Mouse (Mus musculus) embryonic facial prominence, embryonic 11.5 days (tissue): ENCODE data around the gene Eloa. TPM values are rescaled to one million over a fixed set of nuclear protein-coding genes. Genes with fewer than 3 reads are reported as not detected.

Source experiments
- ATAC-seq: fragments of 200-750 bp; cut with Nextera tagmentation; replicated peaks from 2 replicates; pipeline ENCODE4 v1.8.0; 2017; ENCODE audit warnings: low read depth; ENCODE audit not compliant: insufficient number of reproducible peaks, low FRiP score, low TSS enrichment
- DNase-seq: peaks from one replicate; pipeline ENCODE4 v3.0.0-alpha.2; 2015; ENCODE audit warnings: low spot score
- H3K27ac ChIP-seq: fragments of 300-500 bp; sonication (generic); replicated peaks from 2 replicates; pipeline ENCODE4 v1.5.1; 2014; ENCODE audit warnings: mild to moderate bottlenecking, low read depth, low read length, control low read depth
- H3K27me3 ChIP-seq: fragments of 300-500 bp; sonication (generic); 2 replicates; pipeline ENCODE4 v1.6.1; 2014; ENCODE audit warnings: mild to moderate bottlenecking, low read length, moderate library complexity, mixed read lengths; ENCODE audit not compliant: control insufficient read depth, insufficient read depth
- H3K36me3 ChIP-seq: fragments of 300-500 bp; sonication (generic); replicated peaks from 2 replicates; pipeline ENCODE4 v1.6.1; 2014; ENCODE audit warnings: low read depth, mild to moderate bottlenecking, low read length, moderate library complexity, mixed read lengths; ENCODE audit not compliant: control insufficient read depth, insufficient read depth
- H3K4me1 ChIP-seq: fragments of 300-500 bp; sonication (generic); 2 replicates; pipeline ENCODE4 v1.6.1; 2014; ENCODE audit warnings: low read length, mixed read lengths; ENCODE audit not compliant: control insufficient read depth, insufficient read depth
- H3K4me2 ChIP-seq: fragments of 300-500 bp; sonication (generic); 2 replicates; pipeline ENCODE4 v1.6.1; 2014; ENCODE audit warnings: low read depth, mild to moderate bottlenecking, control low read depth, low read length, moderate library complexity
- H3K4me3 ChIP-seq: fragments of 300-500 bp; sonication (generic); 2 replicates; pipeline ENCODE4 v1.5.1; 2014; ENCODE audit warnings: low read depth, low read length, control low read depth
- H3K9ac ChIP-seq: fragments of 300-500 bp; sonication (generic); replicated peaks from 2 replicates; pipeline ENCODE4 v1.6.1; 2014; ENCODE audit warnings: mild to moderate bottlenecking, control low read depth, low read length
- H3K9me3 ChIP-seq: fragments of 300-500 bp; sonication (generic); replicated peaks from 2 replicates; pipeline ENCODE4 v1.6.1; 2016; ENCODE audit warnings: mild to moderate bottlenecking, low read length, inconsistent platforms, mixed read lengths; ENCODE audit not compliant: control insufficient read depth
- WGBS: fragments of 180-500 bp; shearing (Covaris S2); extraction: QIAGEN DNeasy Blood & Tissue Kit; methylation state at CpG from one replicate; pipeline ENCODE4 v1.1.7; 2014; 5-methylcytosine and 5-hydroxymethylcytosine counted together
- polyA plus RNA-seq: library from polyadenylated mRNA; unstranded; fragments of >200 nt; fragmentation: Nextera tagmentation; extraction: Ambion mirVana; gene quantifications from 2 replicates; pipeline ENCODE4 v1.2.1, GENCODE M21; 2014

The Eloa gene
- polyA plus RNA-seq, 1 experiment from 2014 or later = 51.0 TPM

DNA sequence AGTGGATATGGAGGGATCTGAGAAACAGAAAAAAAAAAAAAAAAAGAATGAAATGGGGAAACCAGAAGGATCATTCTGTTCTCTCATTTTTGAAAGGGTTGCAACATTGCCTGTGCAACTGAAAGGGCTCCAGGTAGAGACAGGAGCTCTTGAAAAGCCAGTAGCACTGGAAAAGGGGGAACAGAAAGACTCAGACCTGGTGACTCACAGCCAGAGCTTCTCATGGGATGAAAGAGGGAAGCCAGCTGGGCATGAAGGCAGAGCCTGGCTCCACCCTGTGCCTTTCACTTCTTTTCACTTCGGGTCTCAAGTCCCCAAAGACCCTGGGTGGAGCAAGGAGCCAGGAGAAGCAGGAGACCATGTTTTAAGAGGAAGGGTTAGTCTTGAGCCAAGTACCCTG, 34.5 kb upstream of the Eloa start:
- WGBS = 53% methylated on average over 1 of the region's 1 CpGs
- no peak overlapping the region for H3K27ac ChIP-seq

DNA sequence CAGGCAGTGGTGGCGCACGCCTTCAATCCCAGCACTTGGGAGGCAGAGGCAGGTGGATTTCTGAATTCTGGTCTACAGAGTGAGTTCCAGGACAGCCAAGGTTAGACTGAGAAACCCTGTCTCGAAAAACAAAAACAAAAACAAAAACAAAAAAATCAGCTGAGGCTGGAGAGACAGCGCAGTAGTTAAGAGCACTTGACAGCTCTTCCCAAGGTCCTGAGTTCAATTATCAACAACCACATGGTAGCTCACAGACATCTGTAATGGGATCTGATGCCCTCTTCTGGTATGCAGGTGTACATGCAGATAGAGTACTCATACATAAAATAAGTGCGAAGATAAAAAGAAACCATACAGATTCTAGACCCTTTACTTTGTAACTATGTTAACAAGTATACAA, 32.3 kb upstream of the Eloa start:
- Histone ChIP-seq H3K4me1 (peaks cover 6% of the 10 kb centered on the region), H3K27me3 (no peaks in the 10 kb centered on the region), H3K27ac (no peak overlapping the region), H3K4me3 (no peak overlapping the region), H3K36me3 (peaks cover 13% of the 10 kb centered on the region), H3K9me3 (no peaks in the 10 kb centered on the region), H3K9ac (no peak overlapping the region), H3K4me2 (no peak overlapping the region)
- 75% methylated on average over 5 of the region's 5 CpGs for WGBS
- peak; percentile 9; the same call in 1 of the 2 replicates for ATAC-seq
- no peak for DNase-seq

More for the DNA sequence above, 34.5 kb upstream of the Eloa start:
- Histone ChIP-seq H3K9ac (no peak overlapping the region), H3K36me3 (no peaks in the 10 kb centered on the region; the same call in 1 of the 2 replicates), H3K4me2 (no peak overlapping the region), H3K4me1 (peaks cover 6% of the 10 kb centered on the region), H3K4me3 (no peak overlapping the region), H3K9me3 (no peaks in the 10 kb centered on the region), H3K27me3 (no peaks in the 10 kb centered on the region)
- ATAC-seq (no peak), DNase-seq (no peak)

DNA sequence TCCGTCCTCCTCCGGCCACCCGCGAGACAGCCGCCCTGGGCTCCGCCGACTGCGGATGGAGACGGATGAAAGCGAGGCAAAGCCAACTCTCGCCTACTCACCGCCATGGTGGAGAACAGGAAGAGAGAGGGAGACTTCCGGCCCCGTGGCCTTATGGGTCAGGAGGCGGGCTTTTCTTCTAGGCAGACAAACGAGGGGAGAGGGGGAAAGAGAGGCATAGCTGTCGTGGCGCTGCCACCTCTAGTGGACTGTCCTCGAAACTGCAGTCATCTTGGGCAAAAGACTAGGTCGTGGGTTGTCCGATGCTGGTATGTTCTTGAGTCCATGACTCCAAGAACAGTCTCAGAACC, 31.7 kb upstream of the Eloa start, which contains the start of gene Rpl11:
Gene Rpl11, minus strand, starts transcription at position 182 of the 350 bp plus-strand sequence.
- H3K27me3 ChIP-seq = no peaks in the 10 kb centered on the region
- DNase-seq = peak; percentile 97
- H3K4me1 ChIP-seq = peaks cover 6% of the 10 kb centered on the region
- H3K9ac ChIP-seq = peak within 1 kb of the TSS; percentile 99
- under 1% methylated on average over 21 of the region's 21 CpGs for WGBS
- peak within 1 kb of the TSS; percentile 100 for H3K4me3 ChIP-seq
- peak; percentile 96 for ATAC-seq
- H3K27ac ChIP-seq = peak within 1 kb of the TSS; percentile 88
- peak within 1 kb of the TSS; percentile 87 for H3K4me2 ChIP-seq
- H3K36me3 ChIP-seq = peaks cover 14% of the 10 kb centered on the region
- no peaks in the 10 kb centered on the region for H3K9me3 ChIP-seq

DNA sequence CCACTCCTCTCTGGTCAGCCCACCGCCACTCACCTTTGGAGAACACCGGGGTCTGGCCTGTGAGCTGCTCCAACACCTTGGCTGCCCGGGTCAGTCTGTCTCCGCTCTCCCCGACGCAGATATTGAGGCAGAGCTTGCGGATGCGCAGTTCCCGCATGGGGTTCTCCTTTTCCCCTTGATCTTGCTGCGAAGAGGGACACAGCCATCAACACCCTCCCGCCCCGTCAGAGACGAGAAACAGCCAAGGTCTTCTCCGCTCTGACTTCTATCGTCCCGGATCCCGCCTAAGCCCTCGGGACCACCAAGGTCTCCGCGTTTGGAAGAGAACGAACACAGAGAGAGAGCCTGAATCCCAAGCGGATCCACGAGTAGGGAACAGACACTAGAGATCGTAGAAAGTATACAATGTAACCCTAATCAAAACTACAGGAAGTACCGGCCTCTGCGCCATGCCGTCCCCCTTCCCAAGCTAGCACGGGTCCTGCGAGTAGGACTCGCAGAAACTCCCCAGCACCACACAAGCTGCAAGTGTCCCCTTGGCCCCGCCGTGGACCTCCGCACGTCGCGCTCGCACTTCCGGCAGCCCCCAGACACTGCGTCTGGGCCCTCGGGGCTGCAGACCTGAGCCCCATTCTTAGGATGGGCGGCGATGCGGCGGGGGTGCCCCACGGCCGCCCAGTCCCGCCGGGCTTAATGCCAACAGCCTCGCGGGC, 31.1 kb upstream of the Eloa start:
- Histone ChIP-seq H3K27me3 (no peaks in the 10 kb centered on the region), H3K4me3 (peak overlapping the region; percentile 100), H3K4me1 (peaks cover 6% of the 10 kb centered on the region), H3K36me3 (peaks cover 14% of the 10 kb centered on the region), H3K9me3 (no peaks in the 10 kb centered on the region), H3K27ac (peak overlapping the region; percentile 88), H3K4me2 (peak overlapping the region; percentile 87), H3K9ac (peak overlapping the region; percentile 99)
- ATAC-seq = peak; percentile 76
- DNase-seq = peak; percentile 64
- WGBS = under 1% methylated on average over 50 of the region's 50 CpGs

DNA sequence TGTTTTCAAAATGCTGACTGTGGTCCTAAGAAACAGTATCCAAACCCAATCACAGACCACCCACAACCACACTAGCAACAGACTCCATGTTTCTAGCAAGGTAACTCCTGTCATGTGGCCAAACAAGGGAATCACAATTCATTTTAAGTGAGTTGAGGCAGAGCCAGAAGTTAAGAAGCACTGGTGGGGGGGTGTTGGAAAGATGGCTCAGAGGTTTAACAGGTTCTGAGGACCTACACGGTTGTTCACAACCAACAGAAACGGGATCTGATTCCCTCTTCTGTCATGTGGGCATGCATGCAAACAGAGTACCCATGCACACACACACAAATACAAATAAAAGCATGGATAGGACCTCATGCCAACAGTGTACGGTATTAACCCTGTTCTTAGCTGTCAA, 30.5 kb upstream of the Eloa start:
- peak overlapping the region; percentile 99 for H3K9ac ChIP-seq
- peak overlapping the region; percentile 87 for H3K4me2 ChIP-seq
- peak; percentile 18 for DNase-seq
- no peaks in the 10 kb centered on the region for H3K27me3 ChIP-seq
- peak overlapping the region; percentile 100 for H3K4me3 ChIP-seq
- H3K4me1 ChIP-seq = peaks cover 6% of the 10 kb centered on the region
- no peak for ATAC-seq
- 4% methylated on average over 3 of the region's 3 CpGs for WGBS
- H3K27ac ChIP-seq = no peak overlapping the region; the same call in 1 of the 2 replicates
- no peaks in the 10 kb centered on the region for H3K9me3 ChIP-seq
- peaks cover 14% of the 10 kb centered on the region for H3K36me3 ChIP-seq

DNA sequence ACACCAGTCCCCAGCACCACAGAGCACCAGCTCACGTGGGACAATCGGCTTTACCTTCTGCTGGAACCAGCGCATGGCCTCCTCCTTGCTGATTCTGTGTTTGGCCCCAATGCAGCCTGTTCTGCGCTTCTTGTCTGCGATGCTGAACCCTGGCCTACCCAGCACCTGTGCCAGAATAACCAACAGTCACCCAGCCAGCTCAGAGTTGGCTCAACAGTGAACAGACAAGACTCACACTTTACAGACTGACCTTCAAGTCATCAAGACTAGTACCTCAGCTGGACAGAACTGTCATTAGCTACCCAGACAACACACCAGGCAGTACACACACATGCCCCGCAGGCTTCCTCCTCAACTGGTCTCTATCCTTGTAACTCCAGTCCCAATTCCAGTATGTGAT, 28.7 kb upstream of the Eloa start:
- 91% methylated on average over 6 of the region's 6 CpGs for WGBS
- H3K4me2 ChIP-seq = no peak overlapping the region
- no peak for ATAC-seq
- no peaks in the 10 kb centered on the region for H3K9me3 ChIP-seq
- H3K27me3 ChIP-seq = no peaks in the 10 kb centered on the region
- H3K4me1 ChIP-seq = peaks cover 6% of the 10 kb centered on the region
- peaks cover 18% of the 10 kb centered on the region for H3K36me3 ChIP-seq
- no peak overlapping the region for H3K9ac ChIP-seq
- DNase-seq = no peak
- H3K4me3 ChIP-seq = no peak overlapping the region
- H3K27ac ChIP-seq = no peak overlapping the region

DNA sequence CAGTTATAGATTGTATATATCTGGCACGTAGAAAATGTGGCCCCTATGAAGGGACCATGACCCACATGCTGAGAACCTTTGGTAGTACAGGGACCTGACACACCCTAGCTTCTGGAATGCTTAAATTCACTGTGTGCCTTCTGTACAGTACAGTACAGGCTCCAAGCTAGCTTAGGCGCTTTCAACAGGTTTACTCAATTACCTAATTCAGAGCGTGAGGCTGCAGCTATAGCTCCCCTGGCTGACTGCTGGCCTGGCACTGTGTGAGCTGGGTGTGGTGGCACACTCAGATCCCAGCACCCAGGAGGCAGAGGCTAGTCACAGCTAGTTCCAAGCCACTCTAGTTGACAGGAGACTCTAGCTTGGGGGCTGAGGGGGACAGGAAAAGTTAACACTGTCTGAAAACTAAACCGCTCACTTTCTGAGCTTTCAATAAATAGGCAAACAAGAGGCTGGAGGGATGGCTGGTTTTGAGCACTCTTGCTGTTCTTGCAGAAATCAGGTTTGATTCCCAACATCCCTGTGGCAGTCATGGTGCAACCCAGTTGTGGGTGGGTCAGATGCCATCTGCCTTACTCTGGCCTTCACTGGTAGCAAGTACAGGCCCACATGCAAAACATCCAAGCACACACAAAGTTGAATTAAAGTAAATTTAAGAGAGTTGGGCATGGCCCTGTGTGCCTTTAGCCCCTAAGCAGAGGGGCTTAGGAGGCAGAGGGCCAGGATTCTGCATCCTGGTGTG, 26.9 kb upstream of the Eloa start:
- peaks cover 18% of the 10 kb centered on the region for H3K36me3 ChIP-seq
- H3K9ac ChIP-seq = no peak overlapping the region

DNA sequence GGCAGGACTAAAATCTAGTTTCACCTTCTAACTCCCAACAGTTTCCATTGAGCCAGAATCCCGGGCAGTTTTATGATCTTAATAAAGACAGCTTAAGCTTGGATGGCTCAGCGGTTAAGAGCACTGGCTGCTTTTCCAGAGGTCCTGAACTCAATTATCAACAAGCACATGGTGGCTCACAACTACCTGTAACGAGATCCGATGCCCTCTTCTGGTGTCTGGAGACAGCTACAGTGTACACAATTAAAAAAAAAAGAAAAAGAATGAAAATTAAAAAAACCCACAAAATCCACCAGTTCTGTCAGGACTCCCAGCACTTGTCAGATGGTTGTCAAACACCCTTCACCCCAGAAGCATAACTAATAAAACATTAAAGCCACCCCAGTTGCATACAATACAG, 26.1 kb upstream of the Eloa start:
- no peaks in the 10 kb centered on the region for H3K9me3 ChIP-seq
- peaks cover 18% of the 10 kb centered on the region for H3K36me3 ChIP-seq
- no peak overlapping the region for H3K4me3 ChIP-seq
- H3K27me3 ChIP-seq = no peaks in the 10 kb centered on the region
- H3K4me1 ChIP-seq = peaks cover 6% of the 10 kb centered on the region
- 52% methylated on average over 4 of the region's 4 CpGs for WGBS
- H3K4me2 ChIP-seq = no peak overlapping the region
- no peak overlapping the region; the same call in 1 of the 2 replicates for H3K9ac ChIP-seq
- ATAC-seq (no peak), DNase-seq (no peak)
- H3K27ac ChIP-seq = no peak overlapping the region

More for the DNA sequence above, 26.9 kb upstream of the Eloa start:
- H3K4me3 ChIP-seq = no peak overlapping the region
- H3K27me3 ChIP-seq = no peaks in the 10 kb centered on the region
- WGBS = 68% methylated on average over 4 of the region's 4 CpGs
- peak; percentile 57; the same call in 1 of the 2 replicates for ATAC-seq
- H3K4me1 ChIP-seq = peaks cover 6% of the 10 kb centered on the region
- no peaks in the 10 kb centered on the region for H3K9me3 ChIP-seq
- H3K27ac ChIP-seq = no peak overlapping the region
- no peak for DNase-seq
- H3K4me2 ChIP-seq = no peak overlapping the region
